Mouse (Mus musculus): ENCODE data around the gene Slc6a11. TPM values are rescaled to one million over a fixed set of nuclear protein-coding genes. Genes with fewer than 3 reads are reported as not detected.

Gene Slc6a11
- 0.31 TPM for polyA plus RNA-seq (2014; fragmentation: Illumina TruSeq; extraction: RNeasy Lipid Tissue Mini Kit (QIAGEN cat#74804); ENCODE audit: low read depth, low replicate concordance)

GRCm38 (mm10) chr6:114131122-114131872 lies at the start of gene Slc6a11:
Slc6a11 (plus strand) TSS chr6:114131241.

DNA sequence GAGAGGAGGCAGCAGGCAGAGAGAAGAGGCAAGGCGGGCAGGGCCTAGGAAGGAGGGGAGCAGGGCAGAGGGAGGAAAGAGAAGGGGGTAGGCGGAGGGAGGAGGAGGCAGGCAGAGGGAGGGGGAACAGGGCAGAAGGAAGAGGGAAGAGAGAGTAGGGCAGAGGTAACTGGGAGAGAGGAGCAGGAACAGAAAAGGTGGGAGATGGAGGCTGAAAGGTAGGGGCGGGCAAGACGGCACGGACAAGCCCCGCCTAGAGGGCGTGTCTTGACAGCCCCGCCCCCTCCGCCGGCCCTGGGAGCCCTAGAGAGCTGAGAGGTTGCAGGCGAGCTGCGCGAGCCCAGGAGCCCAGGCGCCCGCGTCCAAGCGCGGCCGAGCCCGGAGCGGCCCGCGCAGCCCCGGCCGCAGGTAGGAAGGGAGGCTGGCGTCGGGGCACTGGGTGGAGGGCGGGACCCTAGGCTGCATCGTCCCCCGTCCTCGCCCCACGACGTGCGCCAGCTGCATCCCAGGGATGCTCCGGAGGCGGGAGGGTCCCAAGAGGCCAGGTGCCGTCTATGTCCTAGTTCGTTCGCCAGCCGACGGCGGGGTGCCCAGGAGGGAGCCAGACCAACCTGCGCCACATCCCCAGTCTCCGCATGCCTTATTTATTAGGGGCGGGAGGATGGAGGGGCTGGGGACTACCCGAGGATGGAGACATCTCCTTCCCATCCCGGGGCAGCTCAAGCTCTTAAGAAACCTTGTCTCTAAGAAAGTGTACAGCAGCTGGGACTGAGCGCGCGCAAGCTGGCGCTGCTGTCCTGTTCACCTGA lies 151.6 kb downstream of the Slc6a11 start, which contains the start of gene Slc6a1:
Gene Slc6a1 (plus strand): TSS at position 167 of the 809 bp plus-strand sequence.

Other genes starting within 250 kb of the Slc6a11 start
- gene Atp2b2, start 88.6 kb upstream of the Slc6a11 start, polyA plus RNA-seq (2014; fragmentation: Illumina TruSeq; extraction: RNeasy Lipid Tissue Mini Kit (QIAGEN cat#74804); ENCODE audit: low read depth, low replicate concordance), result 0.13 TPM
- not detected for gene Slc6a1, start 151.4 kb downstream of the Slc6a11 start, polyA plus RNA-seq (2014; fragmentation: Illumina TruSeq; extraction: RNeasy Lipid Tissue Mini Kit (QIAGEN cat#74804); ENCODE audit: low read depth, low replicate concordance)

All from testis, adult 10 weeks (tissue).